Mouse (Mus musculus): ENCODE data around the gene Eif4ebp2. TPM values are rescaled to one million over a fixed set of nuclear protein-coding genes. Genes with fewer than 3 reads are reported as not detected.

Eif4ebp2 gene
- polyA plus RNA-seq, 1 experiment from 2014 or later: 50.3 TPM

- H3K27me3 ChIP-seq: peaks cover 64% of the 10 kb centered on the region
- no peak overlapping the region for H3K4me2 ChIP-seq
Observed at GRCm38 (mm10) chr10:61415890-61416289, 36.6 kb downstream of the Eif4ebp2 start.

GRCm38 (mm10) chr10:61415240-61415639, 37.2 kb downstream of the Eif4ebp2 start:
- ATAC-seq (ENCODE audit: low read depth): no peak
- Histone ChIP-seq H3K9me3 (no peaks in the 10 kb centered on the region), H3K27me3 (peaks cover 58% of the 10 kb centered on the region), H3K36me3 (no peaks in the 10 kb centered on the region), H3K9ac (no peak overlapping the region), H3K27ac (replicated peaks) (no peak overlapping the region), H3K4me3 (no peak overlapping the region), H3K4me2 (no peak overlapping the region), H3K4me1 (replicated peaks) (peaks cover 15% of the 10 kb centered on the region)
- 66% methylated on average over 3 of the region's 3 CpGs for WGBS

More at GRCm38 (mm10) chr10:61415890-61416289, 36.6 kb downstream of the Eif4ebp2 start:
- no peaks in the 10 kb centered on the region for H3K36me3 ChIP-seq
- WGBS: 10% methylated on average over 8 of the region's 8 CpGs
- ATAC-seq (ENCODE audit: low read depth): no peak
- H3K9me3 ChIP-seq: no peaks in the 10 kb centered on the region
- peaks cover 15% of the 10 kb centered on the region for H3K4me1 ChIP-seq (replicated peaks)
- H3K9ac ChIP-seq: no peak overlapping the region
- H3K4me3 ChIP-seq: no peak overlapping the region
- no peak overlapping the region for H3K27ac ChIP-seq (replicated peaks)

DNA sequence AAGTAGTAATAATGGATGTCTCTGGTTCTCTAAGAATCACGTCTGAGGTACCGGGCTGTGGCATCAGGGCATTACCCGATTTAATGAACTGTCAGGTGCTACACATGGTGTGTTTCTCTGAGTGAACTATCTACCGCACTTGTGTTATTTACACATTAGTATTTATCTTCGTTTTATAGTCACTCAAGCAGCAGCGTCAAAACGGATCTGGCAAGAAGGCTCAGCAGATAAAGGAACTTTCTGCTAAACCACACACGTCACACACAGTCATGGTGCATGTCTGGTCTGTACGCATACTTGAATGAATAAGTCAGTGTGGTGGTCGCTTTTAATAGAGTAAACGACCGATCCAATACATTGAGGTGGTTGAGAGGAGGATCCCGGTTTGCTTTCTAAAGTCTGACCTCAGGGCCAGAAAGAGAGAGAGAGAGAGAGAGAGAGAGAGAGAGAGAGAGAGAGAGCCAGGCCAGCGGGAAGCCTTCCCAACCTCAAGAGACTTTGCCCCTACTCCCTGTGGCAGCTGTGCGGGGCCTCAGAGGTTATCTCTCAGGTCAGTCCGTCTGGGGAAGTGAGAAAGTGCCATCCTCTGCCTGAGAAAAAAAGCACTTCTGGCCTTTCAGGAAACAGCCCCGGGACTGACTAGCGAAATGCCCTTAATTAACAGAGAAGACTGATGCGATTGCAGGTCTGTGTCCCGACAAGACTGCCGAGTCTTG, 39.4 kb downstream of the Eif4ebp2 start:
- 60% methylated on average over 21 of the region's 21 CpGs for WGBS
- Histone ChIP-seq H3K27me3 (peaks cover 37% of the 10 kb centered on the region), H3K4me1 (replicated peaks) (peaks cover 4% of the 10 kb centered on the region; the same call in 1 of the 2 replicates), H3K4me3 (no peak overlapping the region), H3K27ac (replicated peaks) (no peak overlapping the region), H3K36me3 (no peaks in the 10 kb centered on the region), H3K4me2 (no peak overlapping the region), H3K9ac (no peak overlapping the region), H3K9me3 (no peaks in the 10 kb centered on the region)
- no peak for ATAC-seq (ENCODE audit: low read depth)

GRCm38 (mm10) chr10:61410193-61410592, 42.3 kb downstream of the Eif4ebp2 start:
- peaks cover 28% of the 10 kb centered on the region for H3K27me3 ChIP-seq

DNA sequence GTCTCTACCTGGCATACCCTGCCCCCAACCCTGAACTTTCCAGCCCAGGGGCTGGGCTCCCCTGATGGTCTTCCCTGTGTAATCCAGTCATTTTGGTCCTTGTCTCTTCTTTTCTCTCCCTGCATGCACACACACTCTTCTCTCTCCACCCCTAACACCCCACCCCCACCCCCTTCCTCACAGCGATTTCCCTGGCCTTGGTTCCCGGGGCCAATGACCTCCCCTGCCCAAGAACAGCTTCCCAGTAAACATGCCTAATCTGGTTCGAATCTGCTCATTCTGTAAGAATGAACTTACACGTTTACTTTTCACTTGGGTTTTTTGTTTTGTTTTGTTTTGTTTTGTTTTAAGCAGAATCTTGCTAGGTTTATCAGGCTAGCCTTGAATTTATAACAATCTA, 42.7 kb downstream of the Eif4ebp2 start:
- no peak overlapping the region for H3K4me3 ChIP-seq
- no peak overlapping the region for H3K27ac ChIP-seq (replicated peaks)
- no peak overlapping the region for H3K4me2 ChIP-seq
- no peaks in the 10 kb centered on the region for H3K4me1 ChIP-seq (replicated peaks)
- H3K9ac ChIP-seq: no peak overlapping the region
- no peaks in the 10 kb centered on the region for H3K9me3 ChIP-seq
- WGBS: 4% methylated on average over 4 of the region's 4 CpGs
- H3K36me3 ChIP-seq: no peaks in the 10 kb centered on the region
- H3K27me3 ChIP-seq: peaks cover 23% of the 10 kb centered on the region
- no peak for ATAC-seq (ENCODE audit: low read depth)

More at GRCm38 (mm10) chr10:61410193-61410592, 42.3 kb downstream of the Eif4ebp2 start:
- H3K36me3 ChIP-seq: no peaks in the 10 kb centered on the region
- H3K9ac ChIP-seq: no peak overlapping the region
- no peaks in the 10 kb centered on the region for H3K4me1 ChIP-seq (replicated peaks)
- no peak overlapping the region for H3K27ac ChIP-seq (replicated peaks)
- no peak overlapping the region for H3K4me3 ChIP-seq
- no peaks in the 10 kb centered on the region for H3K9me3 ChIP-seq
- ATAC-seq (ENCODE audit: low read depth): no peak
- 36% methylated on average over 9 of the region's 9 CpGs for WGBS
- H3K4me2 ChIP-seq: no peak overlapping the region

DNA sequence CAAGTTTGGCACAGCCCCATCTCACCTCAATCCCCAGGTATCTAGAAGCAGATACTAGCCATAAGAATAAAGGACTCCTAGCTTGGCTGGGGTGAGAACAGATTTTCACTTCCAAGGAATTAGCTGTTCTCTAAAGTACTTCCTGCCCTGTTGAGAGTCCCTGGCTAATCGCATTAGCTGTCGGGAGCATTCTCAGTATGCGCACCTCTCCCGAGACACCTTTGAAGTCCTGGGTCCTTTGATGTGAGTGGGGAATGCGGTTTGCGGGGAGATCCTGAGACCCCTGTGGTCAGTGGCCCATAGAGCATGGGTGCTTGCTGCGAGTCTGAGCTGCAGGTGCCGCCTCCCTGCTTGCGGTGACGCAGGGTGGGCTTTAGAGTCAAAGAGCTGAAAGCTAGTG, 46.5 kb downstream of the Eif4ebp2 start:
- H3K36me3 ChIP-seq: no peaks in the 10 kb centered on the region
- no peak overlapping the region for H3K4me3 ChIP-seq
- no peak overlapping the region for H3K27ac ChIP-seq (replicated peaks)
- H3K27me3 ChIP-seq: peaks cover 20% of the 10 kb centered on the region
- no peak overlapping the region for H3K4me2 ChIP-seq
- H3K9ac ChIP-seq: no peak overlapping the region
- 16% methylated on average over 10 of the region's 10 CpGs for WGBS
- H3K4me1 ChIP-seq (replicated peaks): no peaks in the 10 kb centered on the region
- H3K9me3 ChIP-seq: no peaks in the 10 kb centered on the region
- ATAC-seq (ENCODE audit: low read depth): no peak

GRCm38 (mm10) chr10:61402911-61403310, 49.5 kb downstream of the Eif4ebp2 start:
- H3K9ac ChIP-seq: no peak overlapping the region
- H3K27ac ChIP-seq (replicated peaks): no peak overlapping the region
- H3K27me3 ChIP-seq: peaks cover 17% of the 10 kb centered on the region
- 89% methylated on average over 2 of the region's 2 CpGs for WGBS
- no peaks in the 10 kb centered on the region for H3K36me3 ChIP-seq
- H3K4me2 ChIP-seq: no peak overlapping the region
- H3K4me1 ChIP-seq (replicated peaks): no peaks in the 10 kb centered on the region
- no peak for ATAC-seq (ENCODE audit: low read depth)
- H3K4me3 ChIP-seq: no peak overlapping the region
- no peaks in the 10 kb centered on the region for H3K9me3 ChIP-seq

DNA sequence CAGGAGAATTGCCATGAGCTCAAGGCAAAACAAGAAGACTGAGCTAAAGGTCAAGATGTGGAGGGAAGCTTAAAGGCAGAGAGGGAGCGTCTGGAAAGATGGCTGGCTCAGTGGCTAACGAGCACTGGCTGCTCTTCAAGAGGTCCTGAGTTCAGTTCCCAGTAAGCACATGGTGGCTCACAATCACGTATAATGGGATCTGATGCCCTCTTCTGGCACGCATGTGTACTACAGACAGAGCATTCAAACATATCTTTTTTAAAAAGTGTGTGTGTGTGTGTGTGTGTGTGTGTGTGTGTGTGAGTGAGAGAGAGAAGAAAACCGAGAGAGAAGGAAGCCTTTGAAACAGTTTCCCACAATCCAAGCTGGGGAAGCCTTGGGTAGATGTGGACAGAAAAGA, 50.0 kb downstream of the Eif4ebp2 start:
- H3K9ac ChIP-seq: no peak overlapping the region
- WGBS: 81% methylated on average over 5 of the region's 5 CpGs

GRCm38 (mm10) chr10:61400407-61400806, 52.1 kb downstream of the Eif4ebp2 start:
- WGBS: 86% methylated on average over 5 of the region's 5 CpGs
- Histone ChIP-seq H3K9ac (no peak overlapping the region), H3K36me3 (no peaks in the 10 kb centered on the region), H3K9me3 (no peaks in the 10 kb centered on the region), H3K4me3 (no peak overlapping the region), H3K27me3 (peaks cover 2% of the 10 kb centered on the region; the same call in 1 of the 2 replicates), H3K4me2 (no peak overlapping the region), H3K27ac (replicated peaks) (no peak overlapping the region), H3K4me1 (replicated peaks) (no peaks in the 10 kb centered on the region)
- no peak for ATAC-seq (ENCODE audit: low read depth)

More for the DNA sequence above, 50.0 kb downstream of the Eif4ebp2 start:
- Histone ChIP-seq H3K4me1 (replicated peaks) (no peaks in the 10 kb centered on the region), H3K36me3 (no peaks in the 10 kb centered on the region), H3K4me3 (no peak overlapping the region), H3K4me2 (no peak overlapping the region), H3K9me3 (no peaks in the 10 kb centered on the region), H3K27me3 (peaks cover 13% of the 10 kb centered on the region), H3K27ac (replicated peaks) (no peak overlapping the region)
- no peak for ATAC-seq (ENCODE audit: low read depth)

GRCm38 (mm10) chr10:61399156-61399734, 53.2 kb downstream of the Eif4ebp2 start:
- no peak overlapping the region for H3K4me2 ChIP-seq

DNA sequence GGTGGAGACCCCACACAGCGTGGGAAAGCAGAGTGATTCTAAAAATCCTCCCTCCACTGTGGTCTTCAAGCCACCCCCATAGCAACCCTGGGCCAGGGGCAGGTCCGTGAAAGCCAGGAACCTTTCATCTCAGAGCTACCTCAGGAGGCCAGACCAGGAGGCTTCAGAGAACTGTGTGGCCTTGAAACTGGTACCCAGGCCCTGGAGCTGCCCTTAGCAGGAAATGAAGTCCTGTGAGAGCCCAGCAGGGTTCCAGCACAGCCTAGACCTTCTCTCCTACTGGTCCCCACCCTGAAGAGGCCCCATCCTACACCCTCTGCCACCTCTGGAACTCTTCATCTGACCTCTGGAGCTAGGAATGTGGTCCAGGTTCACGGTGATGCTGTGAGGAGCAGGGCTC, 54.3 kb downstream of the Eif4ebp2 start:
- Histone ChIP-seq H3K36me3 (no peaks in the 10 kb centered on the region), H3K4me1 (replicated peaks) (no peaks in the 10 kb centered on the region; the same call in 1 of the 2 replicates), H3K9me3 (no peaks in the 10 kb centered on the region), H3K4me2 (no peak overlapping the region), H3K4me3 (no peak overlapping the region), H3K27me3 (no peaks in the 10 kb centered on the region), H3K27ac (replicated peaks) (no peak overlapping the region), H3K9ac (no peak overlapping the region)
- WGBS: 53% methylated on average over 3 of the region's 3 CpGs
- ATAC-seq (ENCODE audit: low read depth): no peak

More at GRCm38 (mm10) chr10:61399156-61399734, 53.2 kb downstream of the Eif4ebp2 start:
- Histone ChIP-seq H3K9ac (no peak overlapping the region), H3K27me3 (no peaks in the 10 kb centered on the region), H3K27ac (replicated peaks) (no peak overlapping the region), H3K36me3 (no peaks in the 10 kb centered on the region), H3K4me1 (replicated peaks) (no peaks in the 10 kb centered on the region; the same call in 1 of the 2 replicates), H3K9me3 (no peaks in the 10 kb centered on the region), H3K4me3 (no peak overlapping the region)
- 26% methylated on average over 13 of the region's 13 CpGs for WGBS
- ATAC-seq (ENCODE audit: low read depth): peak; percentile 88

DNA sequence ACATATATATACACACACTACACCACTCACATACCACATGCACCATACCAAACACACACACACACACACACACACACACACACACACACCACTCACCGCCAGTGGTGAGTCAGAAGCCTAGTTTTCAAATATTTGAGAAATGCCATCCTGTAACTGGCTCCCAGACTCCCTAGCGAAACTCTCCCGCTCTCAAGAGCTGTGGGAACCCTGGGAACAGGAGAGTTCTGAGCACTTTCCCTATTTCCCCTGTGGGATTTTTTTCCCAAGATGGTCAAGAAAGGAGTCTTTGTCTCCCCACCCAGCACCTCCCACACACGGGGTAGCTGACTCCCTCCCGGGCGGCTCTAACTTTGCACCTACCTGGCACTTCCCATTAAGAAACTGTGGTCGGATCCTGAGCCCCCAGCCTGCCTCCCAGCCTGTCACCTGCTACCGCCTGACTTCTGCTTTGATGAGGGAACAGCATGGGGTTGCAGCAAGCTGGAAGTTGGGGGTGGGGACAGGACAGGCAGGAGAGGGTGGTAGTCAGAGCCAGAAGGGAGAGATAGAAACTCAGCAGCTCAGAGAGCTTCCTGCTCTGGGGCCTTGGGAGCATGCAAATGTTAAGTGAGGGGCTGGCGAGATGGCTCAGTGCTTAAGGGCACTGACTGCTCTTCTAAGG, 57.9 kb downstream of the Eif4ebp2 start:
- WGBS: 20% methylated on average over 9 of the region's 9 CpGs
- no peak for ATAC-seq (ENCODE audit: low read depth)
- H3K4me3 ChIP-seq: no peak overlapping the region
- H3K9ac ChIP-seq: peak overlapping the region; percentile 31; the same call in 1 of the 2 replicates
- no peaks in the 10 kb centered on the region; the same call in 1 of the 2 replicates for H3K4me1 ChIP-seq (replicated peaks)
- H3K4me2 ChIP-seq: no peak overlapping the region
- H3K27me3 ChIP-seq: no peaks in the 10 kb centered on the region
- peak overlapping the region; percentile 18; the same call in 1 of the 2 replicates for H3K27ac ChIP-seq (replicated peaks)
- H3K36me3 ChIP-seq: no peaks in the 10 kb centered on the region
- H3K9me3 ChIP-seq: no peaks in the 10 kb centered on the region
